Mouse (Mus musculus): ENCODE results near the gene Slc50a1.

- TF ChIP-seq EP300 (IDR thresholded peaks at IDR 0.05; ENCODE audit: low read depth) (no peak), CTCF (IDR thresholded peaks at IDR 0.05; ENCODE audit: low read depth) (peak; percentile 91)
Observed at GRCm38 (mm10) chr3:89281579-89282290, 11.4 kb upstream of the Slc50a1 start.
